Mouse (Mus musculus): ENCODE data around the gene Ackr3.

GRCm38 (mm10) chr1:90206684-90207083 lies 2.9 kb downstream of the Ackr3 start:
- TF ChIP-seq CTCF (IDR thresholded peaks at IDR 0.05) = no peak
- no peak for TF ChIP-seq EP300 (IDR thresholded peaks at IDR 0.05)
